Mouse (Mus musculus) embryonic fibroblast, embryonic 13.5 days (primary cell): ENCODE measurements at regions not wholly inside any gene's neighbourhood (a gene's known extent, or its start where the extent isn't known, plus 50 kb on each side); places are given as distances from the start of the nearest gene placed in this dataset.

ENCODE experiments used
- CTCF ChIP-seq: IDR thresholded peaks from 2 replicates; pipeline ENCODE4 v1.5.1; 2011; ENCODE audit warnings: mild to moderate bottlenecking, control low read depth, low read length, moderate library complexity, borderline replicate concordance; ENCODE audit not compliant: insufficient read depth
- POLR2A ChIP-seq: IDR thresholded peaks from 2 replicates; pipeline ENCODE4 v1.6.1; 2011; ENCODE audit warnings: low read depth, mild to moderate bottlenecking, control low read depth, low read length, moderate library complexity

- TF ChIP-seq POLR2A (no peak), CTCF (no peak)
These were observed 117.8 kb downstream of the Rpl14 start for GRCm38 (mm10) chr9:120689025-120689424.
